Mouse (Mus musculus) megakaryocyte, embryonic 14.5 days (primary cell): ENCODE data around the gene Hemk1.

Experiments used
- FLI1 ChIP-seq: IDR thresholded peaks from 2 replicates; pipeline ENCODE4 v1.6.1; 2012; ENCODE audit warnings: low read length, inconsistent platforms, mixed read lengths
- GATA1 ChIP-seq: IDR thresholded peaks from 3 replicates; pipeline ENCODE4 v1.6.1; 2012; ENCODE audit warnings: mixed read lengths, low read length, inconsistent platforms, borderline replicate concordance

DNA sequence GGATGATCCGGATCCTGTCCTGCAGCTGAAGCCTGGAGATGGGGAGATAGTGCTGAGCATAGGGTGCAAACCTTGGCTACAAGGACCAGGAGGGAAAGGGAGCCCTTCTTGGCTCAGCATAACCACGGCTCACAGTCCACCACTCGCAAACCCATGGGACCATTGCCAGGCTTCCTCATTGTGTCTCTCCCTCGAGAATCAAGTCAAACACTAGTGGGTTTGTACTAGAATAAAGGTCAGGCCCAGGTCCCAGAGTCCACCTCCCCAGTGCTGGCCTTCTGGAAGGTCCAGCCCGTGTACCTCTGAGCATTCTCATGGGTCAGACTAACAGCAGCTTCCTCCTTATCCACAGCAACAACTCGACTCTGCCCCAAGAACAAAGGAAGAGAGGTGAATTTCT is 7.4 kb downstream of the Hemk1 start:
- TF ChIP-seq GATA1 (no peak), FLI1 (no peak)
